Mouse (Mus musculus): ENCODE results near the gene Ftsj3.
"Not testable (repeated sequence)": the region's sequence is repeated elsewhere in the genome, so short reads cannot be mapped to it uniquely, and the experiment has no call there.

The Ftsj3 gene

GRCm38 (mm10) chr11:106201337-106202122, 54.3 kb downstream of the Ftsj3 start:
- DNase-seq (ENCODE audit: low spot score) = no peak

GRCm38 (mm10) chr11:106200756-106201155, 55.1 kb downstream of the Ftsj3 start:
- DNase-seq (ENCODE audit: low spot score) = no peak

- DNase-seq (ENCODE audit: low spot score) = not testable (repeated sequence)
Measured at GRCm38 (mm10) chr11:106199997-106200396, 55.9 kb downstream of the Ftsj3 start.
